Mouse (Mus musculus) lung, postnatal 0 days (tissue): ENCODE measurements at regions not wholly inside any gene's neighbourhood (a gene's known extent, or its start where the extent isn't known, plus 50 kb on each side); places are given as distances from the start of the nearest gene placed in this dataset.

ENCODE experiments used
- ATAC-seq: fragments of 200-750 bp; cut with Nextera tagmentation; 2 replicates; pipeline ENCODE4 v1.8.0; 2017; ENCODE audit warnings: moderate library complexity
- DNase-seq: peaks from one replicate; pipeline ENCODE4 v3.0.0-alpha.2; 2016; ENCODE audit warnings: low spot score
- H3K27ac ChIP-seq: fragments of 300-500 bp; sonication (generic); 2 replicates; pipeline ENCODE4 v1.5.1; 2014; ENCODE audit warnings: antibody characterized with exemption, mild to moderate bottlenecking, low read length, mixed read lengths
- H3K27me3 ChIP-seq: fragments of 300-500 bp; sonication (generic); replicated peaks from 2 replicates; pipeline ENCODE4 v1.6.1; 2014; ENCODE audit warnings: low read length, mixed read lengths; ENCODE audit not compliant: insufficient read depth
- H3K36me3 ChIP-seq: fragments of 300-500 bp; sonication (generic); 2 replicates; pipeline ENCODE4 v1.6.1; 2014; ENCODE audit warnings: low read length, mixed read lengths; ENCODE audit not compliant: insufficient read depth
- H3K4me1 ChIP-seq: fragments of 300-500 bp; sonication (generic); 2 replicates; pipeline ENCODE4 v1.6.1; 2014; ENCODE audit warnings: antibody characterized with exemption, low read depth, low read length, mixed read lengths; ENCODE audit not compliant: insufficient read depth
- H3K4me2 ChIP-seq: fragments of 300-500 bp; sonication (generic); replicated peaks from 2 replicates; pipeline ENCODE4 v1.6.1; 2014; ENCODE audit warnings: low read depth, mild to moderate bottlenecking, low read length, moderate library complexity, mixed read lengths
- H3K4me3 ChIP-seq: fragments of 300-500 bp; sonication (generic); 2 replicates; pipeline ENCODE4 v1.5.1; 2014; ENCODE audit warnings: low read depth, low read length
- H3K9ac ChIP-seq: fragments of 300-500 bp; sonication (generic); replicated peaks from 2 replicates; pipeline ENCODE4 v1.6.1; 2014; ENCODE audit warnings: low read depth, mild to moderate bottlenecking
- H3K9me3 ChIP-seq: fragments of 300-500 bp; sonication (generic); 2 replicates; pipeline ENCODE4 v1.6.1; 2016; ENCODE audit warnings: low read length, mixed read lengths
- CTCF ChIP-seq: IDR thresholded peaks from 2 replicates; pipeline ENCODE4 v1.5.1; 2016; ENCODE audit warnings: antibody characterized with exemption, mild to moderate bottlenecking
- EP300 ChIP-seq: IDR thresholded peaks from 2 replicates; pipeline ENCODE4 v1.6.1; 2016; ENCODE audit warnings: antibody characterized with exemption, mild to moderate bottlenecking, control low read depth
- WGBS: fragments of 180-500 bp; shearing (Covaris S2); extraction: QIAGEN DNeasy Blood & Tissue Kit; methylation state at CpG from one replicate; pipeline ENCODE4 v1.1.7; 2014; 5-methylcytosine and 5-hydroxymethylcytosine counted together

DNA sequence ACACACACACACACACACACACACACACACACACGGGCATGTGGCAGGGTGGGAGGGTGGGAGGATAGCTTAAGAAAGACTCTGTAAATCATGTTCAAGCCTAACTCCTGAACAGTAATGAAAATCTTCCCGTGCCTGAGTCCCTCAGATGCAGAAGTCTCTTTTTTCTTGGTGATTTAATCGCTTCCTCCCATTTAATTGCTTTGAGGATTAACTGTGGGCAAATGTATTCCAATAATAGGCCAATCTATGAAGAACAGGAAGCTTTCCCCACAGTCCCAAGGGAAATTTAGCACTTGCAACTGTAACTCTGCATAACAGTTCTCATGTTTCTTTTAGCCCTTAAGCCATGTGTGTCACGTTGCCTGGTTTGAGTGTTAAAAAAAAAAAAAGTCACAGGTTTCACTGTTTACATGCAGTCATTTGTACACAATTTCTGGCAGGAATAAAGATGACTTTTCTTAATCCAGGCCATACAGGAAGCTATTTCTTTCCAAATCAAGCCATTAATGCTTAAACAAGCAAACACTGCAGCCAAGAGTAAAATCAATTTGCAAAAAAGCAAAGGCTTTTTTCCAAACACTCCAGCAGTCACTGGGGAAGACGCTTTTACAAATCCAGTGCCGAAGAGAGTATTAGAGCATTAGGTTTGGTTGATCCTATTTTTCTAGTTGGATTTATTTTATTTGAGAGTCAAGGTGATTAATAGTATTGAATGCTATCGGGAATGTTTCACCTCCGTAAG, 370.8 kb upstream of the Atp2b1 start:
- no peaks in the 10 kb centered on the region; the same call in 1 of the 2 replicates for H3K4me1 ChIP-seq
- no peaks in the 10 kb centered on the region for H3K9me3 ChIP-seq
- no peak overlapping the region for H3K4me2 ChIP-seq
- ATAC-seq (no peak), DNase-seq (peak; percentile 40)
- TF ChIP-seq EP300 (no peak), CTCF (no peak)
- H3K4me3 ChIP-seq = no peak overlapping the region
- H3K27me3 ChIP-seq = no peaks in the 10 kb centered on the region
- H3K27ac ChIP-seq = no peak overlapping the region; the same call in 1 of the 2 replicates
- no peak overlapping the region for H3K9ac ChIP-seq
- no peaks in the 10 kb centered on the region for H3K36me3 ChIP-seq
- 30% methylated on average over 8 of the region's 8 CpGs for WGBS

DNA sequence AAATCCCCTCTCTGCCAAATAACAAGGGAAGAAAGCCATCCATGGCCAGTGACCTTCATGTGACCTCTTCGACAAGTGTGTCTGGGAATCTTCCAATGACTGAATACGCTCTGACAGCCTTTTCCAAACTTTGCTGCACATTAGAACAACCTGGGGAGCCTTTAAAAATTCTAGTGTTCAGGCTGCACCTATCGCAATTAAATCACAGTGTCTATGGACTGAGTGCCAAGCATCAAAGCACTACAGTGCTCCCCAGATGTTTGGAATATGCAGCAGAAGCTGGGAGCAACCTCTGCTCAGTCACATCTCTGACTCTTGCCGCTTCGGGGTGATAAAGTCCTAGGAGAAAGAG, 370.2 kb upstream of the Atp2b1 start:
- H3K9me3 ChIP-seq = no peaks in the 10 kb centered on the region
- H3K4me3 ChIP-seq = no peak overlapping the region
- H3K4me1 ChIP-seq = no peaks in the 10 kb centered on the region; the same call in 1 of the 2 replicates
- TF ChIP-seq EP300 (no peak), CTCF (no peak)
- ATAC-seq = no peak
- DNase-seq = no peak
- H3K27me3 ChIP-seq = no peaks in the 10 kb centered on the region
- 55% methylated on average over 5 of the region's 5 CpGs for WGBS
- H3K36me3 ChIP-seq = no peaks in the 10 kb centered on the region
- no peak overlapping the region for H3K9ac ChIP-seq
- no peak overlapping the region for H3K27ac ChIP-seq
- H3K4me2 ChIP-seq = no peak overlapping the region

- H3K36me3 ChIP-seq = no peaks in the 10 kb centered on the region
- TF ChIP-seq EP300 (no peak), CTCF (no peak)
- DNase-seq = no peak
- H3K4me3 ChIP-seq = no peak overlapping the region
- H3K27me3 ChIP-seq = no peaks in the 10 kb centered on the region
- 76% methylated on average over 3 of the region's 3 CpGs for WGBS
- no peaks in the 10 kb centered on the region for H3K4me1 ChIP-seq
- H3K9me3 ChIP-seq = no peaks in the 10 kb centered on the region
- no peak overlapping the region for H3K9ac ChIP-seq
- no peak for ATAC-seq
- no peak overlapping the region for H3K4me2 ChIP-seq
- no peak overlapping the region for H3K27ac ChIP-seq
These were observed 359.6 kb upstream of the Atp2b1 start for GRCm38 (mm10) chr10:98554575-98554974.

DNA sequence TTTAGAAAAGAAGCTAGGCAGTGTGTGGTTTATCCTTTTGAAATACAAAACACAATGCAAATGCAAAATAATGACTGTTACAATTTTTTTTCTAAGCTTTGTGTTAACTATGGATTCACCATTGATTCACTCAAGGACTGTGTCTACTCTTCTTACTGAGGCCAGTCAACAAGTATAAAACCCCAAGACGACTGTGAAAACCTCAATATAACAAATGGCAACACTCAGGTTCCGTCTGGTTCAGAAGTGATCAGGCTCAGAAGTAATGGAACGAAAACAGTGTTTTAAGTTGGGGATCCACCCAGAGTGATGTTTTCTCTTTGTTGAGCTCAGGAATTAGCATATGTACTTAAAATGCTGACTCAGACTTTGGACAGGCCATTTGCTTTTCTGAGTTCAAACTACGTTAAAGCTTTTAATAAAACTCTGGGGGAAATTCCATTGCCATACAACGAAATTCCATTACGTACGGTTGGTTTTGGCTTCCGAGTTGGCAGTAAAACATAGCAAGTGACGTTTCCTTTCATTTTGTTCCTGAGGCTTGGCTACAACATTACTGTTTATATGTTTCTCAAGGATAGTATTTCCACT, 356.6 kb upstream of the Atp2b1 start:
- DNase-seq = no peak
- Histone ChIP-seq H3K4me1 (no peaks in the 10 kb centered on the region), H3K4me2 (no peak overlapping the region), H3K27me3 (no peaks in the 10 kb centered on the region), H3K9ac (no peak overlapping the region), H3K27ac (no peak overlapping the region), H3K9me3 (no peaks in the 10 kb centered on the region), H3K4me3 (no peak overlapping the region), H3K36me3 (no peaks in the 10 kb centered on the region)
- no peak for ATAC-seq
- WGBS = 75% methylated on average over 9 of the region's 9 CpGs
- TF ChIP-seq CTCF (no peak), EP300 (no peak)

DNA sequence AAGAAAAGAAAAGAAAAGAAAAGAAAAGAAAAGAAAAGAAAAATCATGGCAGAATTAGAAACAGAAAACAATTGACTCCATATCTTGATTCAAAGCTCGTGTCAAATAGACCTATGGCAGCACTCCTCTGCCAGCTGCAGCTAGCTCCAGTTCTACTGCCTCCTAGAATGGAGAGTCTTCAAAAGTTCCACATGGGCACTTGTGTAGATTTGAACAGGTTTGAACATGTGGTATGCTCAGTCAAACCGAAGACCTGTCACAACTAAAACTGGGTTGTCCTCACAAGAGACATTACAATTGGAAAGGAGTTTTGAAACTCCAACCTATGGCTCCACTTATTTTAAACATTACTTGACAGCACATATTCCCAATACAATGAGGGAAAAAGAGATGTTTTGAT, 355.6 kb upstream of the Atp2b1 start:
- no peaks in the 10 kb centered on the region for H3K4me1 ChIP-seq
- H3K27ac ChIP-seq = no peak overlapping the region
- DNase-seq = no peak
- TF ChIP-seq EP300 = no peak
- no peak for TF ChIP-seq CTCF
- no peak overlapping the region for H3K4me3 ChIP-seq
- H3K36me3 ChIP-seq = no peaks in the 10 kb centered on the region
- H3K9ac ChIP-seq = no peak overlapping the region
- no peaks in the 10 kb centered on the region for H3K27me3 ChIP-seq
- H3K9me3 ChIP-seq = no peaks in the 10 kb centered on the region
- no peak for ATAC-seq
- no peak overlapping the region for H3K4me2 ChIP-seq
- 62% methylated on average over 2 of the region's 2 CpGs for WGBS

DNA sequence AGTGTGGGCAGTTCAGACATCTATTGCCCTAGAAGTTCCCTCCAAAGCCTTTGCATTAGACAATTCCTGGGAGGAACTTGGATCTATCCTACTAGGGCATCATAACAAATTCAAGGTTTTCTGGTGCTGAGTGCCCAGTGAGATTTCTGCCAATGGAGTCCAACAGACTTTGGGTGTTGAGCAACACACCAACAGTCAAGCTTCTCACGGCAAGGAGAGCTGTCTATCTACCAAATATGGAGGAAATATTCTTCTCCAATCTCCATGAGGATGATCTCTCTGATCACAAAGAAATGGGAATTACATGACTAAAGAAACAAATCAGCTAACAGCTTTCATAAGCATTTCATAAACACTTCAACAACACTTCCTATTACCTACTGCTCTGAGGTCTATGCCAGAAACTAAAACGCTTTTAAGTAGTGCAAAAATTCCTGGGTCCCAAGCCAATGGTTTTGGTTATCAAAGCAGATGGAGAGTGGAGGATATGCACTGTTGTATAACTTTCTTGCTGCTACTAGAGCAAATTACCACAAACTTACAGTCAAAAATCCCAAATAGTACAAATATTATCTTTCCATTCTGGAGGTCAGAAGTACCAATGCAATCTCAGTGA, 351.8 kb upstream of the Atp2b1 start:
- no peaks in the 10 kb centered on the region for H3K9me3 ChIP-seq
- H3K4me3 ChIP-seq = no peak overlapping the region
- H3K9ac ChIP-seq = no peak overlapping the region
- no peak for DNase-seq
- 43% methylated on average over 2 of the region's 2 CpGs for WGBS
- H3K27ac ChIP-seq = no peak overlapping the region
- no peak for ATAC-seq
- H3K4me1 ChIP-seq = no peaks in the 10 kb centered on the region
- TF ChIP-seq CTCF = no peak
- no peak for TF ChIP-seq EP300
- no peaks in the 10 kb centered on the region for H3K27me3 ChIP-seq
- no peaks in the 10 kb centered on the region for H3K36me3 ChIP-seq
- H3K4me2 ChIP-seq = no peak overlapping the region
